ENCODE assay signal across 11 mouse cellular contexts in the genomic region with DNA sequence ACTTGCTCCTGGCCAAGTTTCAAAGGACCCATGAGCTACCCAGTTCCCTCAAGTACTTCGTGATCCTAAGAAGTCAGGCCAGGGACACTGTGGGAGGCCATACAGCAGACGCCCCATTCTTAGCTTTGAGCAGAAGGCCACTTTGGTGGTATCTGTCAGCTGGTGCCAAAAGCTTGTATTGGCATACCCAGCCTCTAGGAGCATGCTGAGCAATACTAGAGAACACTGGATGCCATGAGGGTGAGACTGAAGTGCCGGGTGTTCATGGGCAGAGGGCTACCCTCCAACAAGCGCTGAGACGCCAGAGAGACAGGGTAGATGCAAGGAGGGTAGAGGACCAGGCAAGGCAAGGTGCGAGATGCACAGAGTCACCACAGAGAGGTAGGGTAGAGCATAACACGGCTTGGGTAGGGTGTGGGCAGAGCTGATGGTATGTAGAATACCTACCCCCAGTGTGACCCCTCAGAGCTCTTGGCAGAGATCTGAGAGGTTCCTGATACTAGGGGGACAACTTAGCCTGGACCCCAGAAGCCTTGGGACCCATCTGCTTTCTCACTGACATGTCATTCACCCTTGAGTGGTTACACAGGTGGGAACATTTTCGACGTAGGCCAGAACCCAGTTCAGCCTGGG. TPM values are rescaled to one million over a fixed set of nuclear protein-coding genes. Genes with fewer than 3 reads are reported as not detected.
DNase-seq lines count a peak whose midpoint lies in the region; ATAC-seq and TF ChIP-seq lines count a peak whose summit lies in the region.
"Had no signal": no experiment of that assay in that cellular context is flagged by ENCODE, and none has a peak within 500 bp of the region (broad histone marks: within the 10 kb centered on the region; RNA-seq: fewer than 3 reads in every experiment).

No protein-coding gene starts in this region.

- no peaks in the 10 kb centered on the region for H3K9me3 ChIP-seq in embryonic facial prominence, embryonic 13.5 days
- H3K9me3 ChIP-seq in embryonic facial prominence, embryonic 10.5 days: no peaks in the 10 kb centered on the region
- H3K9me3 ChIP-seq in kidney, postnatal 0 days (replicated peaks; ENCODE audit: low read length): no peaks in the 10 kb centered on the region

- H3K36me3 ChIP-seq in embryonic facial prominence, embryonic 13.5 days: peaks cover 72% of the 10 kb centered on the region
- H3K36me3 ChIP-seq in embryonic facial prominence, embryonic 10.5 days (replicated peaks): peaks cover 92% of the 10 kb centered on the region
- H3K36me3 ChIP-seq in kidney, postnatal 0 days (ENCODE audit: insufficient read depth, low read length): peaks cover 12% of the 10 kb centered on the region; the same call in 1 of the 2 replicates
- H3K36me3 ChIP-seq in myocyte (ENCODE audit: control insufficient read depth, insufficient read depth): peaks cover 5% of the 10 kb centered on the region

- TF ChIP-seq CTCF in kidney, postnatal 0 days (IDR thresholded peaks at IDR 0.05; ENCODE audit: low read depth): no peak

- H3K27me3 ChIP-seq in embryonic facial prominence, embryonic 13.5 days: no peaks in the 10 kb centered on the region
- H3K27me3 ChIP-seq in embryonic facial prominence, embryonic 10.5 days (replicated peaks; ENCODE audit: low read depth, poor library complexity, severe bottlenecking): no peaks in the 10 kb centered on the region
- no peaks in the 10 kb centered on the region for H3K27me3 ChIP-seq in kidney, postnatal 0 days (ENCODE audit: insufficient read depth, low read length)
- H3K27me3 ChIP-seq in myocyte (ENCODE audit: control insufficient read depth, insufficient read depth, insufficient read length): no peaks in the 10 kb centered on the region
- H3K27me3 ChIP-seq: Patski had no signal

- no peak overlapping the region for H3K4me2 ChIP-seq in embryonic facial prominence, embryonic 13.5 days
- H3K4me2 ChIP-seq in kidney, postnatal 0 days (ENCODE audit: low read length): no peak overlapping the region; the same call in 1 of the 2 replicates
- H3K4me2 ChIP-seq in myocyte (ENCODE audit: low read depth): peak overlapping the region; percentile 50

- peaks cover 32% of the 10 kb centered on the region for H3K4me1 ChIP-seq in embryonic facial prominence, embryonic 13.5 days
- peaks cover 30% of the 10 kb centered on the region for H3K4me1 ChIP-seq in embryonic facial prominence, embryonic 10.5 days
- peaks cover 24% of the 10 kb centered on the region for H3K4me1 ChIP-seq in kidney, postnatal 0 days (replicated peaks; ENCODE audit: insufficient read depth, low read length)

- H3ac ChIP-seq in myocyte (ENCODE audit: control insufficient read depth, insufficient read length): no peak overlapping the region

- WGBS in embryonic facial prominence, embryonic 13.5 days: 94% methylated on average over 9 of the region's 9 CpGs
- WGBS in embryonic facial prominence, embryonic 10.5 days: 94% methylated on average over 9 of the region's 9 CpGs
- WGBS in kidney, postnatal 0 days: 79% methylated on average over 9 of the region's 9 CpGs

- H3K79me2 ChIP-seq in myocyte (ENCODE audit: control insufficient read depth, insufficient read depth): peaks cover 95% of the 10 kb centered on the region

- 0 out of 2 replicates have a peak overlapping the region, but pooled peaks have one; percentile 17 for H3K9ac ChIP-seq in embryonic facial prominence, embryonic 13.5 days
- 0 out of 2 replicates have a peak overlapping the region, but pooled peaks have one; percentile 2 for H3K9ac ChIP-seq in kidney, postnatal 0 days (ENCODE audit: low read depth, low read length)

- H3K27ac ChIP-seq in embryonic facial prominence, embryonic 13.5 days: no peak overlapping the region
- H3K27ac ChIP-seq in embryonic facial prominence, embryonic 10.5 days (replicated peaks): no peak overlapping the region
- H3K27ac ChIP-seq in kidney, postnatal 0 days: peak overlapping the region; percentile 64; the same call in 1 of the 2 replicates

- ATAC-seq in embryonic facial prominence, embryonic 13.5 days (ENCODE audit: insufficient number of reproducible peaks, insufficient read depth, low FRiP score, low TSS enrichment, low read depth): no peak
- no peak for ATAC-seq in kidney, postnatal 0 days (replicated peaks; ENCODE audit: low FRiP score, low read depth)

- no peak for TF ChIP-seq POLR2A in myocyte (IDR thresholded peaks at IDR 0.05; ENCODE audit: insufficient read length, low read depth)

- DNase-seq in embryonic facial prominence, embryonic 10.5 days (ENCODE audit: low spot score): no peak
- no peak for DNase-seq in kidney, postnatal 0 days (ENCODE audit: low spot score)
- DNase-seq in kidney, adult 8-10 months: no peak
- peak; percentile 14 for DNase-seq in thymus, postnatal 4 days
- no peak for DNase-seq in thymus, adult 18-20 months
- no peak for DNase-seq in ovary, adult 18-20 months (ENCODE audit: low spot score)
- DNase-seq: B cell, adult 2 months; retina, postnatal 1 day had no signal

- no peak overlapping the region for H3K4me3 ChIP-seq in embryonic facial prominence, embryonic 13.5 days
- no peak overlapping the region for H3K4me3 ChIP-seq in embryonic facial prominence, embryonic 10.5 days
- no peak overlapping the region for H3K4me3 ChIP-seq in kidney, postnatal 0 days (replicated peaks; ENCODE audit: low read depth, low read length)
- H3K4me3 ChIP-seq in myocyte: no peak overlapping the region

TF ChIP-seq in myocyte, 11 proteins besides CTCF, POLR2A, EP300 and RAD21:
- TF ChIP-seq POLR2AphosphoS2 (IDR thresholded peaks at IDR 0.05; ENCODE audit: insufficient read length, low read depth) (no peak), SRF (IDR thresholded peaks at IDR 0.05; ENCODE audit: control insufficient read depth, insufficient read length, low read depth) (no peak), TCF12 (IDR thresholded peaks at IDR 0.05; ENCODE audit: insufficient read depth, poor library complexity, severe bottlenecking) (no peak)

RNA-seq across cellular contexts. Expression of gene Sh3gl1, which starts 6.1 kb away (rescaled TPM):
- polyA plus RNA-seq in embryonic facial prominence, embryonic 13.5 days (2015; fragmentation: Nextera tagmentation; extraction: Ambion mirVana): 175 and 185 TPM in 2 replicates
- polyA plus RNA-seq in embryonic facial prominence, embryonic 10.5 days (2016; fragmentation: Nextera tagmentation; extraction: Ambion mirVana): 170 and 173 TPM in 2 replicates
- polyA plus RNA-seq in kidney, postnatal 0 days (2015; fragmentation: Nextera tagmentation; extraction: Ambion mirVana): 115 and 129 TPM in 2 replicates
- 66.9 TPM for polyA plus RNA-seq in myocyte (2012; fragmentation: generic; extraction: Trizol)

RNA-seq across cellular contexts. Expression of gene Chaf1a, which starts 9.9 kb away (rescaled TPM):
- 25.8 and 34.8 TPM in 2 replicates for polyA plus RNA-seq in embryonic facial prominence, embryonic 13.5 days (2015; fragmentation: Nextera tagmentation; extraction: Ambion mirVana)
- 50.7 and 52.3 TPM in 2 replicates for polyA plus RNA-seq in embryonic facial prominence, embryonic 10.5 days (2016; fragmentation: Nextera tagmentation; extraction: Ambion mirVana)
- polyA plus RNA-seq in kidney, postnatal 0 days (2015; fragmentation: Nextera tagmentation; extraction: Ambion mirVana): 11.1 and 11.2 TPM in 2 replicates
- polyA plus RNA-seq in myocyte (2012; fragmentation: generic; extraction: Trizol): 8.0 TPM

RNA-seq across cellular contexts. Expression of gene Mpnd, which starts 24.8 kb away (rescaled TPM):
- 132 and 134 TPM in 2 replicates for polyA plus RNA-seq in embryonic facial prominence, embryonic 13.5 days (2015; fragmentation: Nextera tagmentation; extraction: Ambion mirVana)
- 126 and 135 TPM in 2 replicates for polyA plus RNA-seq in embryonic facial prominence, embryonic 10.5 days (2016; fragmentation: Nextera tagmentation; extraction: Ambion mirVana)
- 75.6 and 83.9 TPM in 2 replicates for polyA plus RNA-seq in kidney, postnatal 0 days (2015; fragmentation: Nextera tagmentation; extraction: Ambion mirVana)
- 92.1 TPM for polyA plus RNA-seq in myocyte (2012; fragmentation: generic; extraction: Trizol)

RNA-seq across cellular contexts. Expression of gene Stap2, which starts 25.0 kb away (rescaled TPM):
- 10.2 TPM in 2 replicates for polyA plus RNA-seq in embryonic facial prominence, embryonic 13.5 days (2015; fragmentation: Nextera tagmentation; extraction: Ambion mirVana)
- 8.2 and 8.8 TPM in 2 replicates for polyA plus RNA-seq in embryonic facial prominence, embryonic 10.5 days (2016; fragmentation: Nextera tagmentation; extraction: Ambion mirVana)
- 21.8 and 22.0 TPM in 2 replicates for polyA plus RNA-seq in kidney, postnatal 0 days (2015; fragmentation: Nextera tagmentation; extraction: Ambion mirVana)
- polyA plus RNA-seq in myocyte (2012; fragmentation: generic; extraction: Trizol): 0.46 TPM

RNA-seq across cellular contexts. Expression of gene Fsd1, which starts 44.0 kb away (rescaled TPM):
- polyA plus RNA-seq in embryonic facial prominence, embryonic 13.5 days (2015; fragmentation: Nextera tagmentation; extraction: Ambion mirVana): 31.9 and 40.5 TPM in 2 replicates
- polyA plus RNA-seq in embryonic facial prominence, embryonic 10.5 days (2016; fragmentation: Nextera tagmentation; extraction: Ambion mirVana): 63.3 and 69.4 TPM in 2 replicates
- 6.7 and 7.2 TPM in 2 replicates for polyA plus RNA-seq in kidney, postnatal 0 days (2015; fragmentation: Nextera tagmentation; extraction: Ambion mirVana)
- polyA plus RNA-seq in myocyte (2012; fragmentation: generic; extraction: Trizol): 0.36 TPM
